8 mouse cellular contexts compared by ENCODE assay signal in genomic region chr14:76011062-76011457, GRCm38 (mm10). TPM values are rescaled to one million over a fixed set of nuclear protein-coding genes. Genes with fewer than 3 reads are reported as not detected.
DNase-seq lines count a peak whose midpoint lies in the region; ATAC-seq lines count a peak whose summit lies in the region.

No protein-coding gene starts in this region.

- H3K9ac ChIP-seq in kidney, embryonic 15.5 days: peak overlapping the region; percentile 65; the same call in 1 of the 2 replicates
- H3K9ac ChIP-seq in hindbrain, embryonic 15.5 days: peak overlapping the region; percentile 28; the same call in 1 of the 2 replicates
- H3K9ac ChIP-seq in midbrain, embryonic 15.5 days: no peak overlapping the region

- WGBS in kidney, embryonic 15.5 days: 29% methylated on average over 7 of the region's 7 CpGs
- 33% methylated on average over 7 of the region's 7 CpGs for WGBS in embryonic facial prominence, embryonic 10.5 days
- WGBS in hindbrain, embryonic 15.5 days: 23% methylated on average over 7 of the region's 7 CpGs
- 32% methylated on average over 7 of the region's 7 CpGs for WGBS in midbrain, embryonic 15.5 days

- no peak; the same call in 1 of the 2 replicates for ATAC-seq in kidney, embryonic 15.5 days (replicated peaks; ENCODE audit: low FRiP score)
- ATAC-seq in hindbrain, embryonic 15.5 days (ENCODE audit: low FRiP score, low read depth): peak; percentile 52; the same call in 1 of the 2 replicates
- peak; percentile 64 for ATAC-seq in midbrain, embryonic 15.5 days (replicated peaks)
- no peak for ATAC-seq in erythroid progenitor cell, adult 5-6 weeks (replicated peaks; ENCODE audit: low FRiP score, poor library complexity, severe bottlenecking)
- no peak for ATAC-seq in granulocyte monocyte progenitor cell, adult 5-6 weeks (replicated peaks; ENCODE audit: poor library complexity, severe bottlenecking)

- H3K27me3 ChIP-seq in kidney, embryonic 15.5 days: no peaks in the 10 kb centered on the region
- no peaks in the 10 kb centered on the region for H3K27me3 ChIP-seq in embryonic facial prominence, embryonic 10.5 days (replicated peaks; ENCODE audit: low read depth, poor library complexity, severe bottlenecking)
- H3K27me3 ChIP-seq in hindbrain, embryonic 15.5 days: no peaks in the 10 kb centered on the region
- H3K27me3 ChIP-seq in midbrain, embryonic 15.5 days (replicated peaks): no peaks in the 10 kb centered on the region

- H3K9me3 ChIP-seq in kidney, embryonic 15.5 days (replicated peaks): no peaks in the 10 kb centered on the region
- no peaks in the 10 kb centered on the region for H3K9me3 ChIP-seq in embryonic facial prominence, embryonic 10.5 days
- no peaks in the 10 kb centered on the region for H3K9me3 ChIP-seq in hindbrain, embryonic 15.5 days
- no peaks in the 10 kb centered on the region for H3K9me3 ChIP-seq in midbrain, embryonic 15.5 days

- peak overlapping the region; percentile 69 for H3K4me3 ChIP-seq in kidney, embryonic 15.5 days (replicated peaks)
- peak overlapping the region; percentile 89 for H3K4me3 ChIP-seq in embryonic facial prominence, embryonic 10.5 days
- peak overlapping the region; percentile 86 for H3K4me3 ChIP-seq in hindbrain, embryonic 15.5 days
- peak overlapping the region; percentile 93 for H3K4me3 ChIP-seq in midbrain, embryonic 15.5 days

- H3K36me3 ChIP-seq in kidney, embryonic 15.5 days: peaks cover 9% of the 10 kb centered on the region; the same call in 1 of the 2 replicates
- H3K36me3 ChIP-seq in embryonic facial prominence, embryonic 10.5 days (replicated peaks): peaks cover 15% of the 10 kb centered on the region
- H3K36me3 ChIP-seq in hindbrain, embryonic 15.5 days: no peaks in the 10 kb centered on the region
- H3K36me3 ChIP-seq in midbrain, embryonic 15.5 days (replicated peaks): no peaks in the 10 kb centered on the region

- H3K4me1 ChIP-seq in kidney, embryonic 15.5 days: peaks cover 15% of the 10 kb centered on the region
- H3K4me1 ChIP-seq in embryonic facial prominence, embryonic 10.5 days: peaks cover 23% of the 10 kb centered on the region
- H3K4me1 ChIP-seq in hindbrain, embryonic 15.5 days (replicated peaks): peaks cover 24% of the 10 kb centered on the region
- H3K4me1 ChIP-seq in midbrain, embryonic 15.5 days: peaks cover 30% of the 10 kb centered on the region

- H3K4me2 ChIP-seq in kidney, embryonic 15.5 days: peak overlapping the region; percentile 72
- H3K4me2 ChIP-seq in hindbrain, embryonic 15.5 days: peak overlapping the region; percentile 65
- H3K4me2 ChIP-seq in midbrain, embryonic 15.5 days: peak overlapping the region; percentile 78

- DNase-seq in kidney, postnatal 14 days: no peak
- DNase-seq in embryonic facial prominence, embryonic 10.5 days (ENCODE audit: low spot score): no peak
- DNase-seq in layer of hippocampus, postnatal 14 days (ENCODE audit: low spot score in 2 of 2): no peak

- H3K27ac ChIP-seq in kidney, embryonic 15.5 days: no peak overlapping the region
- peak overlapping the region; percentile 61 for H3K27ac ChIP-seq in embryonic facial prominence, embryonic 10.5 days (replicated peaks)
- 0 out of 2 replicates have a peak overlapping the region, but pooled peaks have one; percentile 23 for H3K27ac ChIP-seq in hindbrain, embryonic 15.5 days (replicated peaks)
- peak overlapping the region; percentile 80 for H3K27ac ChIP-seq in midbrain, embryonic 15.5 days

RNA-seq across cellular contexts. Expression of gene Gtf2f2, which starts 0.4 kb away (rescaled TPM):
- polyA plus RNA-seq in kidney, embryonic 15.5 days (2015; fragmentation: Nextera tagmentation; extraction: Ambion mirVana): 37.9 and 39.5 TPM in 2 replicates
- 55.7 and 56.2 TPM in 2 replicates for polyA plus RNA-seq in embryonic facial prominence, embryonic 10.5 days (2016; fragmentation: Nextera tagmentation; extraction: Ambion mirVana)
- polyA plus RNA-seq in hindbrain, embryonic 15.5 days (2015; fragmentation: Nextera tagmentation; extraction: Ambion mirVana): 34.6 and 35.4 TPM in 2 replicates
- 34.4 and 35.0 TPM in 2 replicates for polyA plus RNA-seq in midbrain, embryonic 15.5 days (2015; fragmentation: Nextera tagmentation; extraction: Ambion mirVana)
- total RNA-seq in erythroid progenitor cell, adult 5-6 weeks (2015; ENCODE audit: low replicate concordance): 8.0 and 11.5 TPM in 2 replicates
- 6.2 and 17.8 TPM in 2 replicates for total RNA-seq in erythroid progenitor cell, adult 5-6 weeks (2017; ENCODE audit: low replicate concordance)
- total RNA-seq in granulocyte monocyte progenitor cell, adult 5-6 weeks (2014; fragmentation: Nextera tagmentation): 55.9 and 63.7 TPM in 2 replicates
- 96.4 and 98.2 TPM in 2 replicates for total RNA-seq in granulocyte monocyte progenitor cell, adult 5-6 weeks (2017)
- 10 to 100 TPM; 21.1 to 22.5 TPM for total RNA-seq in layer of hippocampus, postnatal 14 days (2021)

RNA-seq across cellular contexts. Expression of gene Kctd4, which starts 56.3 kb away (rescaled TPM):
- polyA plus RNA-seq in kidney, embryonic 15.5 days (2015; fragmentation: Nextera tagmentation; extraction: Ambion mirVana): 0.30 and 0.48 TPM in 2 replicates
- 0.67 and 0.84 TPM in 2 replicates for polyA plus RNA-seq in embryonic facial prominence, embryonic 10.5 days (2016; fragmentation: Nextera tagmentation; extraction: Ambion mirVana)
- polyA plus RNA-seq in hindbrain, embryonic 15.5 days (2015; fragmentation: Nextera tagmentation; extraction: Ambion mirVana): 5.8 and 6.4 TPM in 2 replicates
- 7.9 and 8.4 TPM in 2 replicates for polyA plus RNA-seq in midbrain, embryonic 15.5 days (2015; fragmentation: Nextera tagmentation; extraction: Ambion mirVana)
- total RNA-seq in erythroid progenitor cell, adult 5-6 weeks (2015; ENCODE audit: low replicate concordance): not detected in 2 replicates
- not detected in 2 replicates for total RNA-seq in erythroid progenitor cell, adult 5-6 weeks (2017; ENCODE audit: low replicate concordance)
- total RNA-seq in granulocyte monocyte progenitor cell, adult 5-6 weeks (2014; fragmentation: Nextera tagmentation): not detected in 2 replicates
- total RNA-seq in granulocyte monocyte progenitor cell, adult 5-6 weeks (2017): 0.04 TPM in 1 of 2 replicates, not detected in the other
- total RNA-seq in layer of hippocampus, postnatal 14 days (2021): 10 to 100 TPM; 39.6 to 40.3 TPM

Comparison
In these comparisons a context has a peak if more than half of its experiments do, and no peak if none do; other contexts are left out.
1. ATAC-seq: peak in hindbrain, embryonic 15.5 days (single experiment) and midbrain, embryonic 15.5 days (single experiment); none in kidney, embryonic 15.5 days (single experiment), erythroid progenitor cell, adult 5-6 weeks (single experiment) and granulocyte monocyte progenitor cell, adult 5-6 weeks (single experiment).
2. Peak in every context shown above with its lines, with median percentiles within 50 percentile points of each other: H3K4me2 ChIP-seq and H3K4me3 ChIP-seq.